Mouse (Mus musculus): Measurements from ENCODE around the gene Rab7. TPM values are rescaled to one million over a fixed set of nuclear protein-coding genes. Genes with fewer than 3 reads are reported as not detected.

Gene Rab7
- polyA plus RNA-seq, 1 experiment from 2014 or later = 273 TPM

DNA sequence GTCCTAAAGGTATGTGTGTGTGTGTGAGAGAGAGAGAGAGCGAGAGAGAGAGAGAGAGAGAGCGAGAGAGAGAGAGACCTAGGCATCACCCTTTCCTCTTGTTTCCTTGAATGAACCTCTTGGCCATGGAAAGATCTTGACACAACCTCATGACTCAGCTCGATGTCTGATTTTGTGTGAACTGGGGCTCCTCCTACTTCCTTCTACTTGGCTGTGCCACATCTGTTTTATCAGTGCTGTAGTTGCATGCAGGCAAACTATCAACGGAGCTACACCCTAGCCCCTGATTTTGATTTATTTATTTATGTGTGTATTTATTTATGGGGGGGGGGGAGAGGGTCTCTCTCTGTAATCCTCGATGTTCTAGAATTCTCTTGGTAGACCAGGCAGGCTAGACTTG is 2.8 kb upstream of the Rab7 start:
- WGBS = 85% methylated on average over 5 of the region's 5 CpGs
- H3K4me3 ChIP-seq (ENCODE audit: low read depth, low read length) = no peak overlapping the region
- ATAC-seq (ENCODE audit: low FRiP score) (no peak), DNase-seq (ENCODE audit: low spot score) (no peak)
- H3K27ac ChIP-seq (ENCODE audit: low read depth, low read length) = no peak overlapping the region
- H3K27me3 ChIP-seq (ENCODE audit: control insufficient read depth, insufficient read depth, low read length) = 0 out of 2 replicates have a peak, but pooled peaks cover 2% of the 10 kb centered on the region
- no peaks in the 10 kb centered on the region for H3K36me3 ChIP-seq (ENCODE audit: control insufficient read depth, insufficient read depth, low read length)
- H3K9ac ChIP-seq (ENCODE audit: low read depth, low read length) = no peak overlapping the region
- H3K4me2 ChIP-seq (replicated peaks; ENCODE audit: low read depth, low read length) = no peak overlapping the region
- no peaks in the 10 kb centered on the region for H3K4me1 ChIP-seq (replicated peaks; ENCODE audit: control insufficient read depth, insufficient read depth, low read length)
- no peaks in the 10 kb centered on the region for H3K9me3 ChIP-seq (ENCODE audit: control insufficient read depth, low read length)

GRCm38 (mm10) chr6:88045406-88045766 is 316 bp upstream of the Rab7 start:
- H3K27ac ChIP-seq (ENCODE audit: low read depth, low read length) = no peak overlapping the region
- 32% methylated on average over 3 of the region's 3 CpGs for WGBS
- no peak for ATAC-seq (ENCODE audit: low FRiP score)

GRCm38 (mm10) chr6:88044234-88044576 is 865 bp downstream of the Rab7 start:
- Histone ChIP-seq H3K36me3 (ENCODE audit: control insufficient read depth, insufficient read depth, low read length) (no peaks in the 10 kb centered on the region), H3K9ac (ENCODE audit: low read depth, low read length) (peak overlapping the region; percentile 92), H3K4me3 (ENCODE audit: low read depth, low read length) (peak overlapping the region; percentile 82), H3K4me1 (replicated peaks; ENCODE audit: control insufficient read depth, insufficient read depth, low read length) (no peaks in the 10 kb centered on the region), H3K9me3 (ENCODE audit: control insufficient read depth, low read length) (no peaks in the 10 kb centered on the region), H3K4me2 (replicated peaks; ENCODE audit: low read depth, low read length) (peak overlapping the region; percentile 51), H3K27ac (ENCODE audit: low read depth, low read length) (no peak overlapping the region), H3K27me3 (ENCODE audit: control insufficient read depth, insufficient read depth, low read length) (0 out of 2 replicates have a peak, but pooled peaks cover 2% of the 10 kb centered on the region)
- WGBS = 2% methylated on average over 3 of the region's 3 CpGs
- DNase-seq (ENCODE audit: low spot score) (no peak), ATAC-seq (ENCODE audit: low FRiP score) (no peak)

More at GRCm38 (mm10) chr6:88045406-88045766, 316 bp upstream of the Rab7 start:
- H3K9me3 ChIP-seq (ENCODE audit: control insufficient read depth, low read length) = no peaks in the 10 kb centered on the region
- peak overlapping the region; percentile 16; the same call in 1 of the 2 replicates for H3K4me2 ChIP-seq (replicated peaks; ENCODE audit: low read depth, low read length)
- 0 out of 2 replicates have a peak, but pooled peaks cover 2% of the 10 kb centered on the region for H3K27me3 ChIP-seq (ENCODE audit: control insufficient read depth, insufficient read depth, low read length)
- H3K4me3 ChIP-seq (ENCODE audit: low read depth, low read length) = peak overlapping the region; percentile 82
- no peaks in the 10 kb centered on the region for H3K4me1 ChIP-seq (replicated peaks; ENCODE audit: control insufficient read depth, insufficient read depth, low read length)
- no peaks in the 10 kb centered on the region for H3K36me3 ChIP-seq (ENCODE audit: control insufficient read depth, insufficient read depth, low read length)
- no peak overlapping the region for H3K9ac ChIP-seq (ENCODE audit: low read depth, low read length)
- DNase-seq (ENCODE audit: low spot score) = no peak

DNA sequence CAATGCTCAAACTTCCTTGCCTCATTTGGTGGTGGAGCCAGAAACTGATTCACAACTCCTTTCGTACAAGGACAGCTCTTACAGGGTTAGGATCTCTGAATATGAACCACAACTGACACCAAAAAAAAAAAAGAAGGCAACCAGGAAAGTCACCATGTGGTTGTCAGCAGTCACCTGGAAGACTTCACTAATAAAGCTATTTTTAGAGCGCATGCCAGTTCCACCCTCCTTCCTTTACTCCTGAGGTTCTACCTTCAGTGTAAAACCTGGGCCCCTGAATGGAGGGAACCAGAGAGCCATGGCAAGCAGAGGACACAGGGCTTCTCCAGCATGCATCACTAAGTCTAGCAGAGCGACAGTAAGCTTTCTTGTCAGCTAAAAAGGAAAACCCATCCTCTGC is 2.7 kb downstream of the Rab7 start:
- H3K4me1 ChIP-seq (replicated peaks; ENCODE audit: control insufficient read depth, insufficient read depth, low read length) = no peaks in the 10 kb centered on the region
- no peak overlapping the region for H3K4me3 ChIP-seq (ENCODE audit: low read depth, low read length)
- H3K36me3 ChIP-seq (ENCODE audit: control insufficient read depth, insufficient read depth, low read length) = no peaks in the 10 kb centered on the region
- H3K27ac ChIP-seq (ENCODE audit: low read depth, low read length) = no peak overlapping the region
- ATAC-seq (ENCODE audit: low FRiP score) (no peak), DNase-seq (ENCODE audit: low spot score) (no peak)
- no peak overlapping the region for H3K9ac ChIP-seq (ENCODE audit: low read depth, low read length)
- WGBS = 94% methylated on average over 3 of the region's 3 CpGs
- no peaks in the 10 kb centered on the region for H3K9me3 ChIP-seq (ENCODE audit: control insufficient read depth, low read length)
- H3K4me2 ChIP-seq (replicated peaks; ENCODE audit: low read depth, low read length) = no peak overlapping the region
- no peaks in the 10 kb centered on the region for H3K27me3 ChIP-seq (ENCODE audit: control insufficient read depth, insufficient read depth, low read length)

DNA sequence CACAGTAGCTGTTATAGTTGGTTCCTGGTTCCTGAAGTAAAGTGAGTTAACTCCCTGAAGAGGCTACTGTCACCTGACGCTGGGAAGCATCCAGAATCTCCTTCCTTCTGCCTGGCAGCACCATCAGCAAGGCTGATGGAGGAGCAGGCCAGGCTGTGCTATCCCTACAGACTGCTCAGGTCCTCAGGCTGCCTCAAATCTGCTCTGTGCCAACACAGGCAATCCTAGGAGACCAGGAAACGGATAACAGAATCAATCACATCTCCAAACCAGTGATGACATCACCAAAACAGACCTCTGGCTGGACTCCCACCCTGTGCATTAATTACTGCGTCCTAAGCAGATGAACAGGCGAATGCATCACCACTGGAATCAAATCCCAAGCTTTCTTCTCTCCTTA is 3.8 kb downstream of the Rab7 start:
- 74% methylated on average over 4 of the region's 4 CpGs for WGBS
- no peaks in the 10 kb centered on the region for H3K36me3 ChIP-seq (ENCODE audit: control insufficient read depth, insufficient read depth, low read length)
- no peak overlapping the region for H3K4me2 ChIP-seq (replicated peaks; ENCODE audit: low read depth, low read length)
- ATAC-seq (ENCODE audit: low FRiP score) (no peak), DNase-seq (ENCODE audit: low spot score) (no peak)
- no peak overlapping the region for H3K27ac ChIP-seq (ENCODE audit: low read depth, low read length)
- no peaks in the 10 kb centered on the region for H3K9me3 ChIP-seq (ENCODE audit: control insufficient read depth, low read length)
- no peaks in the 10 kb centered on the region for H3K4me1 ChIP-seq (replicated peaks; ENCODE audit: control insufficient read depth, insufficient read depth, low read length)
- H3K27me3 ChIP-seq (ENCODE audit: control insufficient read depth, insufficient read depth, low read length) = no peaks in the 10 kb centered on the region
- H3K9ac ChIP-seq (ENCODE audit: low read depth, low read length) = no peak overlapping the region
- no peak overlapping the region for H3K4me3 ChIP-seq (ENCODE audit: low read depth, low read length)

DNA sequence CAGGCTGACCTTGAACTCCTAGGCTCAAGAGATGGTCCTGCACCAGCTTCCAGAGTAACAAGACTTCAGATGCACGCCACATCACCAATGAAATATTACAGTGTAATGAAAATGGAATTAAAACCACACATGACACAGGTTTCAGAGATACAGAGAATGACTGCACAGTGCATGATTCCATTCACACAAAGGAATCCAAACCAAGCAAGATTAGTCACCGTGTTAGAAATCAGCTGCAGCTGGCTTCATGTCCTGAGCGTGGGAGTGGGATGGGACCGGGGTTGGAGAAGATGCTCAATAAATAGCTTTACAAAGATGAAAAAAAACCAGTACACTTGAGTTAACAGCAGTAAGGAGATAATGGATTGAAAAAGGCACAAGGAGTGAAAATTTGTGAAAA is 5.6 kb downstream of the Rab7 start:
- 98% methylated on average over 4 of the region's 4 CpGs for WGBS
- Histone ChIP-seq H3K4me2 (replicated peaks; ENCODE audit: low read depth, low read length) (no peak overlapping the region), H3K27ac (ENCODE audit: low read depth, low read length) (no peak overlapping the region), H3K9me3 (ENCODE audit: control insufficient read depth, low read length) (no peaks in the 10 kb centered on the region), H3K4me1 (replicated peaks; ENCODE audit: control insufficient read depth, insufficient read depth, low read length) (no peaks in the 10 kb centered on the region), H3K9ac (ENCODE audit: low read depth, low read length) (no peak overlapping the region), H3K4me3 (ENCODE audit: low read depth, low read length) (no peak overlapping the region), H3K27me3 (ENCODE audit: control insufficient read depth, insufficient read depth, low read length) (no peaks in the 10 kb centered on the region), H3K36me3 (ENCODE audit: control insufficient read depth, insufficient read depth, low read length) (no peaks in the 10 kb centered on the region)
- ATAC-seq (ENCODE audit: low FRiP score) (no peak), DNase-seq (ENCODE audit: low spot score) (no peak)

GRCm38 (mm10) chr6:88037471-88038045 is 7.5 kb downstream of the Rab7 start:
- no peaks in the 10 kb centered on the region for H3K36me3 ChIP-seq (ENCODE audit: control insufficient read depth, insufficient read depth, low read length)
- H3K4me2 ChIP-seq (replicated peaks; ENCODE audit: low read depth, low read length) = no peak overlapping the region
- no peak overlapping the region for H3K27ac ChIP-seq (ENCODE audit: low read depth, low read length)
- WGBS = 95% methylated on average over 4 of the region's 4 CpGs
- H3K27me3 ChIP-seq (ENCODE audit: control insufficient read depth, insufficient read depth, low read length) = no peaks in the 10 kb centered on the region
- H3K4me1 ChIP-seq (replicated peaks; ENCODE audit: control insufficient read depth, insufficient read depth, low read length) = no peaks in the 10 kb centered on the region
- no peaks in the 10 kb centered on the region for H3K9me3 ChIP-seq (ENCODE audit: control insufficient read depth, low read length)
- H3K9ac ChIP-seq (ENCODE audit: low read depth, low read length) = no peak overlapping the region
- DNase-seq (ENCODE audit: low spot score) = no peak
- no peak for ATAC-seq (ENCODE audit: low FRiP score)
- H3K4me3 ChIP-seq (ENCODE audit: low read depth, low read length) = no peak overlapping the region

DNA sequence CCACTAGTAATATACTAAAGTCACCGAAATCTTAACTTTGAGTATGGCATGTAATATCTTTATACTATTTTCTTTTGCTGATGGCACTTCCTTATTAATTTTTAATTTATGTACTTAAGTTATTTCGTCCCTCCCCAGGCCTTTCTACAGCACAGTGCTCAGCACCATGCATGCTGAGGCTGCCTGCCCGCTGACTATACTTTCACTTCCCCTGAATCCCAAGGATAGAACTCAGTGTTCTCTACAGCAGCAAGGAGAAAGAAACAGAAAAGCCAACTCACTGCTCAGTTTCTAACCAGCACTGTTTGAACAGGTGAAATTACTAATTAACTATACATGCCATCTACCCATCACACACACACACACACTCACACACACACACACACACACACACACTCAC is 11.6 kb downstream of the Rab7 start:
- no peak overlapping the region for H3K4me2 ChIP-seq (replicated peaks; ENCODE audit: low read depth, low read length)
- 97% methylated on average over 3 of the region's 3 CpGs for WGBS
- no peaks in the 10 kb centered on the region for H3K27me3 ChIP-seq (ENCODE audit: control insufficient read depth, insufficient read depth, low read length)
- H3K9me3 ChIP-seq (ENCODE audit: control insufficient read depth, low read length) = no peaks in the 10 kb centered on the region
- no peak overlapping the region for H3K4me3 ChIP-seq (ENCODE audit: low read depth, low read length)
- H3K27ac ChIP-seq (ENCODE audit: low read depth, low read length) = no peak overlapping the region
- no peaks in the 10 kb centered on the region for H3K4me1 ChIP-seq (replicated peaks; ENCODE audit: control insufficient read depth, insufficient read depth, low read length)
- H3K36me3 ChIP-seq (ENCODE audit: control insufficient read depth, insufficient read depth, low read length) = no peaks in the 10 kb centered on the region
- DNase-seq (ENCODE audit: low spot score) (no peak), ATAC-seq (ENCODE audit: low FRiP score) (no peak)
- H3K9ac ChIP-seq (ENCODE audit: low read depth, low read length) = no peak overlapping the region

DNA sequence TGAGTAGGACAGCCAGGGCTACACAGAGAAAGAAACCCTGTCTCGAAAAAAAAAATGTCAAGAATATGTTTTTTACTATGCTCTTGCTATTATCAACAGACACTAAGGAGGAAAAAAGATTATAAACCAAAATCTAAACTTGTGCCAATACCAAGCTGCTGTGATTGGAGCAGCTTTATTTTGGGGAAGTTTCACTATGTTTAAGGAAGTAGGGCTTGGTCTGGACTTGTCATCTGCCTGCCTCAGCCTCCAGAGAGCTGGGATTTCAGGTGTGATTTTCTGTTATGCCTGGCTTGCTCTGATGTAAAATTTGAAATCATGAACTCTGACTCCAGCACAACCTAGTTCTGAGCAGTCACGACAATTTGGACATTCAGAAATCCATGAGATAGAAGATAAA is 14.6 kb downstream of the Rab7 start:
- Histone ChIP-seq H3K4me2 (replicated peaks; ENCODE audit: low read depth, low read length) (no peak overlapping the region), H3K27ac (ENCODE audit: low read depth, low read length) (no peak overlapping the region), H3K4me3 (ENCODE audit: low read depth, low read length) (no peak overlapping the region), H3K4me1 (replicated peaks; ENCODE audit: control insufficient read depth, insufficient read depth, low read length) (no peaks in the 10 kb centered on the region), H3K9me3 (ENCODE audit: control insufficient read depth, low read length) (no peaks in the 10 kb centered on the region), H3K27me3 (ENCODE audit: control insufficient read depth, insufficient read depth, low read length) (no peaks in the 10 kb centered on the region), H3K9ac (ENCODE audit: low read depth, low read length) (no peak overlapping the region), H3K36me3 (ENCODE audit: control insufficient read depth, insufficient read depth, low read length) (no peaks in the 10 kb centered on the region)
- no peak for DNase-seq (ENCODE audit: low spot score)
- 89% methylated on average over 2 of the region's 2 CpGs for WGBS
- ATAC-seq (ENCODE audit: low FRiP score) = no peak
